Mouse (Mus musculus) v-Abl transformed pro-B cells (cell line): ENCODE data around the gene Gm5426.

Experiments
- in situ Hi-C, 2 experiments: fragments of 400-800 bp; cut with MboI; formaldehyde crosslinking; loops; one replicate each; pipeline ENCODE4 v1.15.1; 2025; ENCODE audit not compliant: unreplicated experiment in 2 of 2

Gene Gm5426

DNA sequence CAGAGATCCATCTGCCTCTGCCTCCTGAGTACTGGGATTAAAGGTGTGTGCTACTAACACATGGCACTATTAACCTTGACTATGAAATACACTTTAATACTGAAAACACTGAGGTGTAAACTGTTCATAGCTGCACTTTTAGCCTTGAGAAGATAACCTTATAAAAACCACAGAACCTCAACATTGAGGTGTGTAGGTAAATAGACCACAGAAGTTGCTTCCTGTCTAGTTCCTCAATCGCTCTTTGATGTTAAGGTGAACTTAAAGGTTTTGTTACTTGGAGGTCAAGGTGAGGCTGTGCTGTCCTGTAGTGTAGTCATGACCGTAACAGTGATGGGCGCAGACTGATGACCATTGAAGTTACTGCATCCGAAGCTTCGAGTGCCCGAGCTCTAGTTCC is 5.3 kb upstream of the Gm5426 start:
- in situ Hi-C loops = loop anchor here (5.0 to 10.0 kb wide), 6 partner anchors 201 to 1214 kb away; no protein-coding TSS in a partner anchor

DNA sequence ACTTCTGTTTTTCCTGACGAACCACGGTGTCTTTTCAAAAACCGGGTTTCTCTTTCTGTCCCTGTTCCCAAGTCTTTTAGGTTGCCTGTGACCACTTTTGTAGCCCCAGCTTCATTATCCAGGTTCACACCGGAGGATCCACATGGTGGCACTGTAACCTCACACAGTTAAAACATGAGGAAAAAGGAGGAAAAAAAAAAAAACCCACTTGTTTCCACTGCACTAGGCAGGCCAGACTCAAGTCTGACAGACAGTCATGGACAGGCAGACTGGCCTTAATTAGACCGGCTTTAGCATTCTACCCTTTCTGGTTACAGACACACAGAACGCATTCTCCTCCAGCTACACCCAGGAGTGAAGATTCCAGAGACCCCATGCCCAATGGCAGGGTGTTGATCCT is 4.2 kb upstream of the Gm5426 start:
- in situ Hi-C loops = loop anchor here (5.0 to 10.0 kb wide), 6 partner anchors 200 to 1213 kb away; no protein-coding TSS in a partner anchor

GRCm38 (mm10) chr10:96138585-96138984 is 2.2 kb downstream of the Gm5426 start:
- in situ Hi-C loops = loop anchor here (10.0 kb wide), 2 partner anchors 786 to 1206 kb away; no protein-coding TSS in a partner anchor

DNA sequence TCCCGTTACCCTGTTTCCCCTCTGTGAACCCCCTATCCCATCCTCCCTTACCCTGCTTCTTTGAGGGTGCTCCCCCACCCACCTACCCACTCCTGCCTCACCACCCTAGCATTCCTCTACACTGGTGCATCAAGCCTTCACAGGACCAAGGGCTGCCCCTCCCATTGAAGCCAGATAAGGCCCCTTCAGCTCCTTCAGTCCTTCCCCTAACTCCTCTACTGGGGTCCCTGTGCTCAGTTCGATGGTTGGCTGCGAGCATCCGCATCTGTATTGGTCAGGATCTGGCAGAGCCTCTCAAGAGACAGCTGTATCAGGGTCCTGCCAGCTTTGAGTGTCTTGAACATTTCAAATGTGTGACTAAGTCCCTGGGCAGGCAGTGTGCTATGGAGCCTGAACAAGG is 2.9 kb downstream of the Gm5426 start:
- in situ Hi-C loops = loop anchor here (10.0 kb wide), 2 partner anchors 786 to 1206 kb away; no protein-coding TSS in a partner anchor

DNA sequence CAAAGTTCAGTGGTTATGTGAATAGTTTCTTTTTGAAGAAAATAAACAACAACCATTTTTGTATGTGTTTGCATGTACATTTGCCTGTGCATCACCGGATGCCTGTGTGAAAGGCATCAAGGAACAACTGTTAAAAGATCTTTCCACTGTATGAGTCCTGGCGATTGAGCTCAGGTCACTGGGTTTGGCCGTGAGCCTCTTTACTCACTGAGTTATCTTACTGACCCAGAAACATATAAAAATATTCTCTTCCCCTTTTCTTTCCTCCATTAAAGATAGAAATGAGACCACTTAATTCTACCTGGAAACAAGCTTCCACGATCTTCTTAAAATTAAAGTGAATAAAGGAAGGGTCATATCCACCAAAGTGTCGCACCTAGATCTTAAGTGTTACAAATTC is 10.2 kb downstream of the Gm5426 start:
- in situ Hi-C loops = loop anchor here in 1 of 2 experiments (10.0 kb wide), 1 partner anchor 998 kb away; no protein-coding TSS in a partner anchor

DNA sequence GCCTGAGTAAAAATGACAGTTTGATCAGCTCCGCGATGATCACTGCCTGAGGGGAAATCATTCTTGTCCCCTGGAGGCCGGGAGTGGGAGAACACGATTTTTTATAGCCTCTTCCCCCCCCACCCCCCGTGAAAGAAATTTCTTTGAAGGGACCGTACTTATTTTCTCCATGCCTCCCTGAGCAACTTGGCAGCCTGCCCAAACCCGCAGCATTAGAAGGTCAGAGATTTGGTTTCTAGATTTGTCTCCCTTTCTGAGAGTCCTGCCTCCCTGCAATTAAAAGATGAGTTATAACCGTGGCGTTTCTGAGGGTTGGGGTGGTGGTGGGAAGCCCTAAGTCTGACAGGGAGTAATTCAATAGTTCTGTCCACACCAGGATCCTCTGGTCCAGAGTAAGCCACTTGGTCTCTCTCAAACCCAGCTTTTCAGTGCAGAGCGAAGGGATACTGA is 11.9 kb downstream of the Gm5426 start:
- in situ Hi-C loops = loop anchor here in 1 of 2 experiments (10.0 kb wide), 1 partner anchor 997 kb away; no protein-coding TSS in a partner anchor

- in situ Hi-C loops = no loop called here
Observed at GRCm38 (mm10) chr10:96150401-96151116, 14.2 kb downstream of the Gm5426 start.

- in situ Hi-C loops = no loop called here
Observed at GRCm38 (mm10) chr10:96153315-96153714, 16.9 kb downstream of the Gm5426 start.

GRCm38 (mm10) chr10:96162975-96163706 is 26.7 kb downstream of the Gm5426 start:
- in situ Hi-C loops = no loop called here

GRCm38 (mm10) chr10:96163791-96164190 is 27.4 kb downstream of the Gm5426 start:
- in situ Hi-C loops = no loop called here

GRCm38 (mm10) chr10:96165260-96165659 is 28.9 kb downstream of the Gm5426 start:
- in situ Hi-C loops = no loop called here

DNA sequence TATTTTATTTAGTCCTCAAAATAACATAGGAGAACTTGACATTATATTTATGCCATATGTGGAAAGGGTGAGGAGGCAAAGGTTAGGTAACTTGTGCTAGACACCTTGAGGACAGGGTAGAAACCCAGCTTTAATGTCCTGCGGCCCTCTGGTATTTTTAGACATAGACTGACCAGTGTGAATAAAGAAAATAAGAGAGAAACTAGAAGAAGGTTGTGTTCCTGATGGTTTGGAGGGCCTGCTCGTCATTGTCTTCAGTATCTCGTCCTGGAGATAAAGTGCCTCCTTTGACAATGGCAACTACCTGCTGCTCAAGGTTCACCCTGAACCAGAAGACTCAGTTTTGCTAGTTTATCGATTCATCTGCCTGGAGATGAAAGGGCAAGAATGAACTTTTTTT is 32.6 kb downstream of the Gm5426 start:
- in situ Hi-C loops = no loop called here

DNA sequence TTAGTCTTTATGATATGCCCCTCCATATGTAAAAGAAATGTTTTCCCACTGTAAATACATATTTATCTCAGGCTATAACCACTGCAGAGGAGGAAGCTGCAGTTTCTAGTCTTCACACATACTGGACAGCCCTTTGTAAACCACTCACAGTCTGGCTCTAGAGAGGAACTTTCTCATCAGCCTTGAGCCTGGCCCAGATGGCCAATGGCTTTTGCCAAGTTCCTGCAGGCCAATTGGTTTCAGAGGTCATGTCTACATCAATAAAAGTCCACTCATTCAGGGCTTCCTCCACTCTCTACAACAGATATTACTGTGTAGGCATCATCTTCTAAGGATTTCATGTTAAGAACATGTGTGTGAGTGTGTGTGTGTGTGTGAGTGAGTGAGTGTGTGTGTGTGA is 35.1 kb downstream of the Gm5426 start:
- in situ Hi-C loops = no loop called here

GRCm38 (mm10) chr10:96172964-96173363 is 36.6 kb downstream of the Gm5426 start:
- in situ Hi-C loops = no loop called here

DNA sequence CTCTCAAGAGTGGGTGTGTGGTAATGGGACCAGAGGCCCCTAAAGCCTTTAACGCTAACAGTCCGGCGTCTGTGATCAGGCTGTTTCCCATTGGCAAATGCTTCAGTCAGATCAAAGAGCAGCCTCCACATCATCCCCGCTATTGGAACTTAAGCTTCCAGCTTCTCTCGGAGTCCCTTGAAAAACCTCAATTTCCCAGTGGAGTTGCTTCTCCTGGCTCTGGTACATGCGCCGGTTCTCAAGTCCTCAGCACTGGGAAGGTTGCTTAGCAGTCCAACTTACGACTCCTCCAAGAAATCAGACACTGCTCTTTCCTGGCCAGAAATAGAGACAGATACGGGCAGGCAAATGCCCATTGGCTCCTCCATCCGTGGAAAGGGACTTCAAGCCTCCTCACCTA is 37.4 kb downstream of the Gm5426 start:
- in situ Hi-C loops = no loop called here

GRCm38 (mm10) chr10:96176916-96177315 is 40.5 kb downstream of the Gm5426 start:
- in situ Hi-C loops = no loop called here

- in situ Hi-C loops = no loop called here
Observed at GRCm38 (mm10) chr10:96180554-96181397, 44.4 kb downstream of the Gm5426 start.

- in situ Hi-C loops = no loop called here
Observed at GRCm38 (mm10) chr10:96181398-96181790, 45.0 kb downstream of the Gm5426 start.

DNA sequence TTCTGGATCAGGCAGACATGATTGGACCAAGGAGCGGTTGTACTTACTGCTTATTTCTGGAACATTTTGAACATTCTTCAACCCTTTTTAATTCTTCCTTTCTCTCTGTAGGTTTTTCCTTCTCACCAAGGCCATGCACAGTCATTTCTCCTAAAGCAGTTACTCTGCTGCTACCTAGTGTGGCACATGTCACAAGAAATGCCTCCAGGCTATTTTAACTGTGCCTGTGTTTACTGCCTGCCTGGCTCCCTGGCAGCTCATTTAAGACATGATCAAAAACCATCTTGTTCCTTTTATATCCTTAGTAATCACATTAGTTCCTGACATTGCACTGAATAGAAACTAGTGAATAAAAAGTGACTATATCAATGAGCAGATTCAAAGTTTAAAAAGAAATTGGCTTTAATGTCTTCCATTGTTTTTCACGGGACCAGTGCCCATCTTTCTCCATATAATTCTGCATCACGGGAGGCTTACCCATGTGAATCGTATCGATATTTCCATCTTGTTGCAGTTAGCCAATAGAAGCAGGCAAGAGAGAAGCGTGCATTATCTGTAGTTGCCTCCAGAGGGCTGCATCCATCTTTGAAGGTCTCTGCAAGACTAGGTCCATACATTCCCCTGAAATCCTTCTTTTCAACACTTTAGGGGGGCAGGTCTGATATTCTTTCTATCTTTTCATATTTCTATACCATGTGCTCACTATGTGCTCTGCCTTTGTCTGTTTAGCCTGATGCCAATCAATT is 45.7 kb downstream of the Gm5426 start:
- in situ Hi-C loops = no loop called here

- in situ Hi-C loops = no loop called here
Observed at GRCm38 (mm10) chr10:96185026-96185425, 48.6 kb downstream of the Gm5426 start.
